Mouse (Mus musculus) midbrain, embryonic 12.5 days (tissue): ENCODE data around the gene Mycbp2. TPM values are rescaled to one million over a fixed set of nuclear protein-coding genes. Genes with fewer than 3 reads are reported as not detected.
A peak's percentile ranks its signal among the peaks of the same experiment; 100 is the strongest.

Source experiments
- ATAC-seq: fragments of 200-750 bp; cut with Nextera tagmentation; 2 replicates; pipeline ENCODE4 v1.8.0; 2017; ENCODE audit warnings: low read depth, moderate TSS enrichment, moderate library complexity; ENCODE audit not compliant: low FRiP score
- H3K27ac ChIP-seq: fragments of 300-500 bp; sonication (generic); replicated peaks from 2 replicates; pipeline ENCODE4 v1.5.1; 2016; ENCODE audit warnings: mild to moderate bottlenecking
- H3K27me3 ChIP-seq: fragments of 300-500 bp; sonication (generic); 2 replicates; pipeline ENCODE4 v1.6.1; 2016; ENCODE audit warnings: mild to moderate bottlenecking
- H3K36me3 ChIP-seq: fragments of 300-500 bp; sonication (generic); 2 replicates; pipeline ENCODE4 v1.6.1; 2016
- H3K4me1 ChIP-seq: fragments of 300-500 bp; sonication (generic); 2 replicates; pipeline ENCODE4 v1.6.1; 2016
- H3K4me2 ChIP-seq: fragments of 300-500 bp; sonication (generic); replicated peaks from 2 replicates; pipeline ENCODE4 v1.6.1; 2016; ENCODE audit warnings: mild to moderate bottlenecking, moderate library complexity
- H3K4me3 ChIP-seq: fragments of 300-500 bp; sonication (generic); 2 replicates; pipeline ENCODE4 v1.5.1; 2016; ENCODE audit warnings: mild to moderate bottlenecking
- H3K9ac ChIP-seq: fragments of 300-500 bp; sonication (generic); replicated peaks from 2 replicates; pipeline ENCODE4 v1.6.1; 2016; ENCODE audit warnings: mild to moderate bottlenecking, moderate library complexity
- H3K9me3 ChIP-seq: fragments of 300-500 bp; sonication (generic); 2 replicates; pipeline ENCODE4 v1.6.1; 2016; ENCODE audit warnings: mild to moderate bottlenecking
- WGBS: fragments of 180-500 bp; shearing (Covaris S2); methylation state at CpG from one replicate; pipeline ENCODE4 v1.1.7; 2016; 5-methylcytosine and 5-hydroxymethylcytosine counted together
- polyA plus RNA-seq: library from polyadenylated mRNA; unstranded; fragments of >200 nt; fragmentation: Nextera tagmentation; extraction: Ambion mirVana; gene quantifications from 2 replicates; pipeline ENCODE4 v1.2.1, GENCODE M21; 2016

The Mycbp2 gene
- polyA plus RNA-seq, 1 experiment from 2014 or later, result 34.4 TPM

- WGBS, result under 1% methylated on average over 46 of the region's 86 CpGs
Observed at GRCm38 (mm10) chr14:103098587-103099235, 247.9 kb downstream of the Mycbp2 start.

GRCm38 (mm10) chr14:103098213-103098586 lies 248.4 kb downstream of the Mycbp2 start:
- Histone ChIP-seq H3K27ac (no peak overlapping the region), H3K4me3 (peak overlapping the region; percentile 92), H3K9me3 (no peaks in the 10 kb centered on the region), H3K36me3 (peaks cover 9% of the 10 kb centered on the region; the same call in 1 of the 2 replicates), H3K27me3 (no peaks in the 10 kb centered on the region), H3K4me1 (peaks cover 18% of the 10 kb centered on the region), H3K4me2 (peak overlapping the region; percentile 65), H3K9ac (peak overlapping the region; percentile 98)
- 3% methylated on average over 2 of the region's 2 CpGs for WGBS
- ATAC-seq, result no peak

More at GRCm38 (mm10) chr14:103098587-103099235, 247.9 kb downstream of the Mycbp2 start:
- Histone ChIP-seq H3K4me2 (peak overlapping the region; percentile 65), H3K36me3 (peaks cover 7% of the 10 kb centered on the region; the same call in 1 of the 2 replicates), H3K9me3 (no peaks in the 10 kb centered on the region), H3K27ac (peak overlapping the region; percentile 99), H3K27me3 (no peaks in the 10 kb centered on the region), H3K9ac (peak overlapping the region; percentile 98), H3K4me3 (peak overlapping the region; percentile 92), H3K4me1 (peaks cover 18% of the 10 kb centered on the region)
- ATAC-seq, result peak; percentile 86

- WGBS, result 86% methylated on average over 6 of the region's 6 CpGs
- Histone ChIP-seq H3K27ac (no peak overlapping the region), H3K4me2 (peak overlapping the region; percentile 15; the same call in 1 of the 2 replicates), H3K36me3 (peaks cover 15% of the 10 kb centered on the region; the same call in 1 of the 2 replicates), H3K27me3 (no peaks in the 10 kb centered on the region), H3K4me3 (no peak overlapping the region), H3K9me3 (no peaks in the 10 kb centered on the region), H3K9ac (no peak overlapping the region), H3K4me1 (peaks cover 15% of the 10 kb centered on the region)
- ATAC-seq, result no peak
Observed at GRCm38 (mm10) chr14:103096621-103097020, 250.0 kb downstream of the Mycbp2 start.

GRCm38 (mm10) chr14:103095826-103096225 lies 250.8 kb downstream of the Mycbp2 start:
- no peak for ATAC-seq
- no peak overlapping the region for H3K4me2 ChIP-seq
- no peak overlapping the region for H3K4me3 ChIP-seq
- H3K9ac ChIP-seq, result no peak overlapping the region
- no peaks in the 10 kb centered on the region for H3K27me3 ChIP-seq
- peaks cover 15% of the 10 kb centered on the region for H3K4me1 ChIP-seq
- no peaks in the 10 kb centered on the region for H3K9me3 ChIP-seq
- H3K36me3 ChIP-seq, result peaks cover 23% of the 10 kb centered on the region; the same call in 1 of the 2 replicates
- 96% methylated on average over 8 of the region's 8 CpGs for WGBS
- H3K27ac ChIP-seq, result no peak overlapping the region

GRCm38 (mm10) chr14:103095036-103095435 lies 251.6 kb downstream of the Mycbp2 start:
- no peak overlapping the region for H3K27ac ChIP-seq
- no peaks in the 10 kb centered on the region for H3K27me3 ChIP-seq
- H3K9ac ChIP-seq, result no peak overlapping the region
- no peak for ATAC-seq
- H3K9me3 ChIP-seq, result no peaks in the 10 kb centered on the region
- 96% methylated on average over 8 of the region's 8 CpGs for WGBS
- H3K36me3 ChIP-seq, result peaks cover 27% of the 10 kb centered on the region; the same call in 1 of the 2 replicates
- H3K4me2 ChIP-seq, result no peak overlapping the region
- H3K4me1 ChIP-seq, result peaks cover 15% of the 10 kb centered on the region
- no peak overlapping the region for H3K4me3 ChIP-seq

GRCm38 (mm10) chr14:103093670-103094069 lies 252.9 kb downstream of the Mycbp2 start:
- no peaks in the 10 kb centered on the region for H3K9me3 ChIP-seq
- peaks cover 36% of the 10 kb centered on the region for H3K36me3 ChIP-seq
- H3K9ac ChIP-seq, result no peak overlapping the region
- H3K4me2 ChIP-seq, result no peak overlapping the region
- H3K4me3 ChIP-seq, result no peak overlapping the region
- WGBS, result 85% methylated on average over 4 of the region's 4 CpGs
- no peak for ATAC-seq
- H3K27ac ChIP-seq, result no peak overlapping the region
- H3K27me3 ChIP-seq, result no peaks in the 10 kb centered on the region
- peaks cover 15% of the 10 kb centered on the region for H3K4me1 ChIP-seq

- no peaks in the 10 kb centered on the region for H3K9me3 ChIP-seq
- peaks cover 39% of the 10 kb centered on the region for H3K36me3 ChIP-seq
- no peak overlapping the region for H3K27ac ChIP-seq
- peaks cover 15% of the 10 kb centered on the region for H3K4me1 ChIP-seq
- WGBS, result 90% methylated on average over 3 of the region's 3 CpGs
- H3K27me3 ChIP-seq, result no peaks in the 10 kb centered on the region
- H3K4me3 ChIP-seq, result no peak overlapping the region
- ATAC-seq, result no peak
- H3K4me2 ChIP-seq, result no peak overlapping the region
- H3K9ac ChIP-seq, result no peak overlapping the region
Observed at GRCm38 (mm10) chr14:103093236-103093635, 253.4 kb downstream of the Mycbp2 start.

GRCm38 (mm10) chr14:103088624-103089023 lies 258.0 kb downstream of the Mycbp2 start:
- WGBS, result 74% methylated on average over 6 of the region's 6 CpGs
- Histone ChIP-seq H3K4me2 (no peak overlapping the region), H3K9me3 (no peaks in the 10 kb centered on the region), H3K27ac (no peak overlapping the region), H3K4me1 (no peaks in the 10 kb centered on the region), H3K4me3 (no peak overlapping the region), H3K27me3 (no peaks in the 10 kb centered on the region), H3K36me3 (peaks cover 60% of the 10 kb centered on the region), H3K9ac (no peak overlapping the region)
- ATAC-seq, result 0 out of 2 replicates have a peak, but pooled peaks have one; percentile 38

- H3K27me3 ChIP-seq, result no peaks in the 10 kb centered on the region
- peaks cover 64% of the 10 kb centered on the region for H3K36me3 ChIP-seq
- no peak overlapping the region for H3K9ac ChIP-seq
- WGBS, result 94% methylated on average over 5 of the region's 5 CpGs
- H3K4me3 ChIP-seq, result no peak overlapping the region
- H3K4me1 ChIP-seq, result no peaks in the 10 kb centered on the region
- H3K9me3 ChIP-seq, result no peaks in the 10 kb centered on the region
- ATAC-seq, result no peak; the same call in 1 of the 2 replicates
- H3K4me2 ChIP-seq, result no peak overlapping the region
- no peak overlapping the region for H3K27ac ChIP-seq
Observed at GRCm38 (mm10) chr14:103087846-103088245, 258.8 kb downstream of the Mycbp2 start.

- no peak for ATAC-seq
- no peaks in the 10 kb centered on the region for H3K9me3 ChIP-seq
Observed at GRCm38 (mm10) chr14:103086671-103087324, 259.8 kb downstream of the Mycbp2 start.

GRCm38 (mm10) chr14:103085840-103086533 lies 260.6 kb downstream of the Mycbp2 start:
- no peaks in the 10 kb centered on the region for H3K4me1 ChIP-seq
- no peak overlapping the region for H3K4me2 ChIP-seq
- H3K4me3 ChIP-seq, result no peak overlapping the region
- ATAC-seq, result no peak
- H3K9ac ChIP-seq, result no peak overlapping the region
- H3K27me3 ChIP-seq, result no peaks in the 10 kb centered on the region
- H3K9me3 ChIP-seq, result no peaks in the 10 kb centered on the region
- WGBS, result 92% methylated on average over 1 of the region's 1 CpGs
- peaks cover 58% of the 10 kb centered on the region for H3K36me3 ChIP-seq
- no peak overlapping the region for H3K27ac ChIP-seq

More at GRCm38 (mm10) chr14:103086671-103087324, 259.8 kb downstream of the Mycbp2 start:
- peaks cover 63% of the 10 kb centered on the region for H3K36me3 ChIP-seq
- no peaks in the 10 kb centered on the region for H3K4me1 ChIP-seq
- H3K4me2 ChIP-seq, result no peak overlapping the region
- 95% methylated on average over 4 of the region's 4 CpGs for WGBS
- no peak overlapping the region for H3K9ac ChIP-seq
- no peak overlapping the region for H3K4me3 ChIP-seq
- no peaks in the 10 kb centered on the region for H3K27me3 ChIP-seq
- H3K27ac ChIP-seq, result no peak overlapping the region
